Mouse (Mus musculus): ENCODE results near the gene Traf1. TPM values are rescaled to one million over a fixed set of nuclear protein-coding genes. Genes with fewer than 3 reads are reported as not detected.

Traf1 gene
- polyA plus RNA-seq, 1 experiment from 2014 or later = not detected

DNA sequence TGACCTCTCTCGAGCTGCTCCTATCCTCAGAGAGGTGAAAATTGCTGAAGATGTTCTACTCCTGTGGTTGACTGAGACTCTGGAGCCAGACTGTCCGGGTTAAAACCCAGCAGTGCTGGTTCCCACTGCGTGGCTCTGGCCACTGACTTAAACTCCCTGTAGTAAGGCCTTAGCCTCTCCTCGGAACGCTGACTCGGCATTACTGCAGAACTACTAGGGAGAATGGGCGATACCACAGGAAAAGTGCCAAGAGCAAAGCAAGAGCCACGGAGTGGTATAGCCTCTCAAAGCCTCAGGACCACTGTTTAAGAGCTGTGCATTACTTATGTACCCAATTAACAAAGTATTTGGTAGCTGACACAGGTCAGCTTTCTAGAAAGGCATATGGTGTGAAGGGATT lies 23.3 kb upstream of the Traf1 start:
- Histone ChIP-seq H3K27ac (ENCODE audit: low read depth, low read length) (no peak overlapping the region), H3K4me2 (ENCODE audit: low read depth) (no peak overlapping the region), H3K36me3 (ENCODE audit: control insufficient read depth, insufficient read depth, low read length) (no peaks in the 10 kb centered on the region), H3K4me1 (ENCODE audit: control insufficient read depth, insufficient read depth, low read length) (no peaks in the 10 kb centered on the region), H3K4me3 (ENCODE audit: low read depth, low read length) (no peak overlapping the region), H3K9me3 (ENCODE audit: control insufficient read depth, low read length) (no peaks in the 10 kb centered on the region), H3K27me3 (ENCODE audit: control insufficient read depth, insufficient read depth, low read length) (no peaks in the 10 kb centered on the region), H3K9ac (ENCODE audit: low read length) (no peak overlapping the region)
- no peak for DNase-seq (ENCODE audit: low spot score)
- WGBS = 87% methylated on average over 8 of the region's 8 CpGs
- ATAC-seq (ENCODE audit: insufficient read depth, low FRiP score, low TSS enrichment) = no peak

DNA sequence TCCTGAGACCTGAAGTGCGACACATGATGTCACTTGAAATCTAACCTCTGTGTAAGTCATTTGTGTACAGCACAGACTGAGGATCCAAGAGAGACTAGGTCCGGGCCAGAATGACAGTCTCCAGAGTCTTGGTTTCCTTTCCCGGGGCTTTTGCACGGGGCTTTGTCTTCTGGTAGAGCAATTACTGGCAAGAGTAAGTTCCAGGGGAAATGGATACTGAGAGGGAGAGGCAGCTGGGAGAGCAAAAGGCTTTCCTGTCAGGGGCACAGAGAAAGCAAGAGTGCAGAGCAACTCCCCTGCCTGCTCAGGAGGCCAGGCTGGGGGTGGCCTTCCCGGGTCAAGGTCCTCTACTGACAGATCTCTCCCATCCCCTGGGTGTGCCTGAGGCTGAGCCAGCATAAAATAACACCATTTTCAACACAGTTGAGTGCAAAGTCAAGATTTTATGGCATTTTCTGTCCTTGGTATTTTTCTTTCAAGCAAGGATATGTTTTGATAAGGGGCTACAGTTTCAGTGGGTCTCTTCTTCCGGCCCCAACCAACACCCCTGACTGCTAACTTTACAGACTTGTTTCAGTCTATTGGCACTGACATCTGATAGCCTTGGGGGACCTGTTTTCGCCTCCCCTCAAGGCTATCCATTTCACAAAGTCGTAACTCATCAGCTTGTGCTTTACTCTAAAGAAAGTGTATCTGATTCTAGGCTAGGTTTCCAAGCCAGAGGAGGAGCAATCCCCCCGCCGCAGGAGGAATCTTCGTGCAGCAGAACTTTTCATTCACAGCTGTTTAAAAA lies 21.5 kb upstream of the Traf1 start:
- peak; percentile 50 for DNase-seq (ENCODE audit: low spot score)
- 47% methylated on average over 11 of the region's 11 CpGs for WGBS
- ATAC-seq (ENCODE audit: insufficient read depth, low FRiP score, low TSS enrichment) = no peak

GRCm38 (mm10) chr2:34982096-34982724 lies 20.6 kb upstream of the Traf1 start:
- 56% methylated on average over 14 of the region's 14 CpGs for WGBS
- H3K9me3 ChIP-seq (ENCODE audit: control insufficient read depth, low read length) = no peaks in the 10 kb centered on the region
- H3K4me2 ChIP-seq (ENCODE audit: low read depth) = no peak overlapping the region
- no peaks in the 10 kb centered on the region for H3K4me1 ChIP-seq (ENCODE audit: control insufficient read depth, insufficient read depth, low read length)
- H3K27ac ChIP-seq (ENCODE audit: low read depth, low read length) = no peak overlapping the region
- H3K36me3 ChIP-seq (ENCODE audit: control insufficient read depth, insufficient read depth, low read length) = no peaks in the 10 kb centered on the region
- no peak for ATAC-seq (ENCODE audit: insufficient read depth, low FRiP score, low TSS enrichment)
- H3K4me3 ChIP-seq (ENCODE audit: low read depth, low read length) = no peak overlapping the region
- H3K9ac ChIP-seq (ENCODE audit: low read length) = no peak overlapping the region
- H3K27me3 ChIP-seq (ENCODE audit: control insufficient read depth, insufficient read depth, low read length) = no peaks in the 10 kb centered on the region
- DNase-seq (ENCODE audit: low spot score) = no peak

More for the DNA sequence above, 21.5 kb upstream of the Traf1 start:
- Histone ChIP-seq H3K27me3 (ENCODE audit: control insufficient read depth, insufficient read depth, low read length) (no peaks in the 10 kb centered on the region), H3K4me2 (ENCODE audit: low read depth) (no peak overlapping the region), H3K9me3 (ENCODE audit: control insufficient read depth, low read length) (no peaks in the 10 kb centered on the region), H3K27ac (ENCODE audit: low read depth, low read length) (no peak overlapping the region), H3K4me3 (ENCODE audit: low read depth, low read length) (no peak overlapping the region), H3K9ac (ENCODE audit: low read length) (no peak overlapping the region), H3K4me1 (ENCODE audit: control insufficient read depth, insufficient read depth, low read length) (no peaks in the 10 kb centered on the region), H3K36me3 (ENCODE audit: control insufficient read depth, insufficient read depth, low read length) (no peaks in the 10 kb centered on the region)

DNA sequence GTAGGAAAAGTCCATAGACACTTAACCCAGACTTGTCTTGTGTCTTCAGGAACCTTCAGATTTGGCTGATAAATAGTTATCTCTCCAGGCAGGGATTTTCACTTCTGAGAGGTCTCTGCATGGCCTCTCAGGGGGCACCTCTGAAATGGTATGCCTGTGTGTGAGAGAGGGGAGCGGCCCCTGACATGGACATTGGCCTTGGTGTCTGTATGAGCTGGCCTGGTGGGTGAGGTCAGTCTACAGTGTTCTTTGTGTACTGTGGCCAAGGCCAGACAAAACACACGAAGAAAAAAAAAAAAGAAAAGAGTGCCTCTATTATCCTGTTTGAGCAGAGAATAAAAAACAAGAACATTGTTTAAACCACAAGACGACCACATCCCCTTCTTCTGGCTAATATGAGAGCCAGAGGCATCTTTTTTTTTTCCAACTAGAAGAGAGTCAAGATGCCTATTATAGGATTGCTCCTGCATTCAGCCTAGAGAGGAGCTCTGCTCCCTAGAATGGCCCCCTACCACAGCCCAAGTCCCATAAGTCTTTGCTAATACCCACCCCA lies 18.0 kb upstream of the Traf1 start:
- 79% methylated on average over 3 of the region's 3 CpGs for WGBS
- H3K27ac ChIP-seq (ENCODE audit: low read depth, low read length) = no peak overlapping the region
- H3K9ac ChIP-seq (ENCODE audit: low read length) = no peak overlapping the region
- ATAC-seq (ENCODE audit: insufficient read depth, low FRiP score, low TSS enrichment) = no peak
- H3K4me2 ChIP-seq (ENCODE audit: low read depth) = no peak overlapping the region
- H3K4me3 ChIP-seq (ENCODE audit: low read depth, low read length) = no peak overlapping the region
- no peaks in the 10 kb centered on the region for H3K27me3 ChIP-seq (ENCODE audit: control insufficient read depth, insufficient read depth, low read length)
- no peaks in the 10 kb centered on the region for H3K4me1 ChIP-seq (ENCODE audit: control insufficient read depth, insufficient read depth, low read length)
- DNase-seq (ENCODE audit: low spot score) = no peak
- no peaks in the 10 kb centered on the region for H3K9me3 ChIP-seq (ENCODE audit: control insufficient read depth, low read length)
- no peaks in the 10 kb centered on the region for H3K36me3 ChIP-seq (ENCODE audit: control insufficient read depth, insufficient read depth, low read length)

GRCm38 (mm10) chr2:34978226-34978625 lies 16.7 kb upstream of the Traf1 start:
- H3K9ac ChIP-seq (ENCODE audit: low read length) = no peak overlapping the region
- no peak for ATAC-seq (ENCODE audit: insufficient read depth, low FRiP score, low TSS enrichment)
- H3K27me3 ChIP-seq (ENCODE audit: control insufficient read depth, insufficient read depth, low read length) = no peaks in the 10 kb centered on the region
- no peak for DNase-seq (ENCODE audit: low spot score)
- H3K9me3 ChIP-seq (ENCODE audit: control insufficient read depth, low read length) = no peaks in the 10 kb centered on the region
- 95% methylated on average over 2 of the region's 2 CpGs for WGBS
- no peak overlapping the region for H3K4me2 ChIP-seq (ENCODE audit: low read depth)
- no peak overlapping the region for H3K4me3 ChIP-seq (ENCODE audit: low read depth, low read length)
- no peaks in the 10 kb centered on the region for H3K36me3 ChIP-seq (ENCODE audit: control insufficient read depth, insufficient read depth, low read length)
- no peak overlapping the region for H3K27ac ChIP-seq (ENCODE audit: low read depth, low read length)
- no peaks in the 10 kb centered on the region for H3K4me1 ChIP-seq (ENCODE audit: control insufficient read depth, insufficient read depth, low read length)

- no peak for DNase-seq (ENCODE audit: low spot score)
These were observed 15.5 kb upstream of the Traf1 start for GRCm38 (mm10) chr2:34976945-34977658.

DNA sequence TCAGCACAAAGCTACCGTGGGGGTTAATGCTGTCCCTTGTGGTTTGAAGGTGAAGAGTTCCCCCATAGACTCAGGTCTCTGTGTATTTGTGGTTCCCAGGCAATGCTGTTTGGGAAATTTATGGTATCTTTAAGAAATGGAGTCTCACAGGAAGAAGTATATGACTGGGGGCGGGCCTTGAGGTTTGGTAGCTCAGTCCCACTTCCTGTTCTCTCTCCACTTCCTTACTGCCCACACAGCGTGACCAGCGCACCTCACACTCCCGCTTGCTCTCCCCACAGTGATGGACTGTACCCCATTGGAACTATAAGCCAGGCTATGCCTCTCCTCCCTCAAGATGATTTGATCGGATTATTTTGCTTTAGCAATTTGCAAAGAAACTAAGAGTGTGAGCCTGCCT lies 14.9 kb upstream of the Traf1 start:
- no peaks in the 10 kb centered on the region for H3K36me3 ChIP-seq (ENCODE audit: control insufficient read depth, insufficient read depth, low read length)
- H3K4me2 ChIP-seq (ENCODE audit: low read depth) = no peak overlapping the region
- no peak overlapping the region for H3K27ac ChIP-seq (ENCODE audit: low read depth, low read length)
- H3K27me3 ChIP-seq (ENCODE audit: control insufficient read depth, insufficient read depth, low read length) = no peaks in the 10 kb centered on the region
- no peak overlapping the region for H3K9ac ChIP-seq (ENCODE audit: low read length)
- DNase-seq (ENCODE audit: low spot score) (no peak), ATAC-seq (ENCODE audit: insufficient read depth, low FRiP score, low TSS enrichment) (no peak)
- H3K4me3 ChIP-seq (ENCODE audit: low read depth, low read length) = no peak overlapping the region
- WGBS = 86% methylated on average over 6 of the region's 6 CpGs
- no peaks in the 10 kb centered on the region for H3K4me1 ChIP-seq (ENCODE audit: control insufficient read depth, insufficient read depth, low read length)
- H3K9me3 ChIP-seq (ENCODE audit: control insufficient read depth, low read length) = no peaks in the 10 kb centered on the region

More at GRCm38 (mm10) chr2:34976945-34977658, 15.5 kb upstream of the Traf1 start:
- Histone ChIP-seq H3K9me3 (ENCODE audit: control insufficient read depth, low read length) (no peaks in the 10 kb centered on the region), H3K36me3 (ENCODE audit: control insufficient read depth, insufficient read depth, low read length) (no peaks in the 10 kb centered on the region), H3K4me2 (ENCODE audit: low read depth) (no peak overlapping the region), H3K4me1 (ENCODE audit: control insufficient read depth, insufficient read depth, low read length) (no peaks in the 10 kb centered on the region), H3K27me3 (ENCODE audit: control insufficient read depth, insufficient read depth, low read length) (no peaks in the 10 kb centered on the region), H3K4me3 (ENCODE audit: low read depth, low read length) (no peak overlapping the region), H3K27ac (ENCODE audit: low read depth, low read length) (no peak overlapping the region), H3K9ac (ENCODE audit: low read length) (no peak overlapping the region)
- 87% methylated on average over 8 of the region's 8 CpGs for WGBS
- no peak for ATAC-seq (ENCODE audit: insufficient read depth, low FRiP score, low TSS enrichment)

GRCm38 (mm10) chr2:34973087-34973486 lies 11.5 kb upstream of the Traf1 start:
- 83% methylated on average over 8 of the region's 8 CpGs for WGBS
- Histone ChIP-seq H3K9ac (ENCODE audit: low read length) (no peak overlapping the region), H3K4me2 (ENCODE audit: low read depth) (no peak overlapping the region), H3K27me3 (ENCODE audit: control insufficient read depth, insufficient read depth, low read length) (no peaks in the 10 kb centered on the region), H3K27ac (ENCODE audit: low read depth, low read length) (no peak overlapping the region), H3K4me1 (ENCODE audit: control insufficient read depth, insufficient read depth, low read length) (no peaks in the 10 kb centered on the region), H3K4me3 (ENCODE audit: low read depth, low read length) (no peak overlapping the region), H3K9me3 (ENCODE audit: control insufficient read depth, low read length) (no peaks in the 10 kb centered on the region), H3K36me3 (ENCODE audit: control insufficient read depth, insufficient read depth, low read length) (no peaks in the 10 kb centered on the region)
- DNase-seq (ENCODE audit: low spot score) (no peak), ATAC-seq (ENCODE audit: insufficient read depth, low FRiP score, low TSS enrichment) (no peak)
